Mouse (Mus musculus) testis, adult 2 months (tissue): ENCODE measurements around the gene Zbtb17. TPM values are rescaled to one million over a fixed set of nuclear protein-coding genes. Genes with fewer than 3 reads are reported as not detected.

Experiments used
- H3K27ac ChIP-seq: fragments of 200-500 bp; 2 replicates; pipeline ENCODE4 v1.5.1; 2012; ENCODE audit warnings: low read depth, low read length; ENCODE audit not compliant: control insufficient read depth, insufficient read depth
- H3K27me3 ChIP-seq: fragments of 200-500 bp; 2 replicates; pipeline ENCODE4 v1.6.1; 2012; ENCODE audit warnings: mild to moderate bottlenecking, low read length, moderate library complexity; ENCODE audit not compliant: control insufficient read depth, insufficient read depth
- H3K36me3 ChIP-seq: fragments of 200-500 bp; 2 replicates; pipeline ENCODE4 v1.6.1; 2012; ENCODE audit warnings: mild to moderate bottlenecking, low read length; ENCODE audit not compliant: control insufficient read depth, insufficient read depth
- H3K4me1 ChIP-seq: fragments of 200-500 bp; 2 replicates; pipeline ENCODE4 v1.6.1; 2012; ENCODE audit warnings: low read length; ENCODE audit not compliant: control insufficient read depth, insufficient read depth
- H3K4me3 ChIP-seq: fragments of 200-500 bp; 2 replicates; pipeline ENCODE4 v1.5.1; 2012; ENCODE audit warnings: low read depth, mild to moderate bottlenecking, low read length, moderate library complexity, mixed read lengths; ENCODE audit not compliant: control insufficient read depth
- CTCF ChIP-seq: fragments of 200-500 bp; IDR thresholded peaks from 2 replicates; pipeline ENCODE4 v1.5.1; 2012; ENCODE audit warnings: low read depth, mild to moderate bottlenecking, inconsistent platforms, low read length, moderate library complexity; ENCODE audit not compliant: control insufficient read depth, insufficient read depth, insufficient replicate concordance
- POLR2A ChIP-seq: fragments of 200-500 bp; IDR thresholded peaks from 2 replicates; pipeline ENCODE4 v1.6.1; 2012; ENCODE audit warnings: low read depth, mild to moderate bottlenecking, inconsistent platforms, low read length, moderate library complexity; ENCODE audit not compliant: control insufficient read depth
- polyA plus RNA-seq: library from polyadenylated mRNA; depleted of rRNA; stranded (reverse); fragments of >200 nt; gene quantifications from 2 replicates; pipeline ENCODE4 v1.2.3, GENCODE M21; 2012

The Zbtb17 gene
- polyA plus RNA-seq, 1 experiment, result 24.6 TPM

- peaks cover 8% of the 10 kb centered on the region for H3K4me1 ChIP-seq
- H3K4me3 ChIP-seq, result no peak overlapping the region
- no peak overlapping the region for H3K27ac ChIP-seq
- no peaks in the 10 kb centered on the region for H3K27me3 ChIP-seq
- TF ChIP-seq POLR2A (no peak), CTCF (no peak)
- H3K36me3 ChIP-seq, result no peaks in the 10 kb centered on the region
These were observed 3.6 kb upstream of the Zbtb17 start for GRCm38 (mm10) chr4:141440877-141441276.

- peak overlapping the region; percentile 96 for H3K4me3 ChIP-seq
- no peak overlapping the region for H3K27ac ChIP-seq
- TF ChIP-seq CTCF, result no peak
- TF ChIP-seq POLR2A, result no peak
These were observed 619 bp upstream of the Zbtb17 start for GRCm38 (mm10) chr4:141443641-141444429.

GRCm38 (mm10) chr4:141445328-141445720 is 870 bp downstream of the Zbtb17 start:
- Histone ChIP-seq H3K36me3 (no peaks in the 10 kb centered on the region), H3K27me3 (no peaks in the 10 kb centered on the region), H3K4me1 (peaks cover 8% of the 10 kb centered on the region), H3K4me3 (peak overlapping the region; percentile 96), H3K27ac (no peak overlapping the region)
- TF ChIP-seq CTCF (no peak), POLR2A (no peak)

More at GRCm38 (mm10) chr4:141443641-141444429, 619 bp upstream of the Zbtb17 start:
- no peaks in the 10 kb centered on the region for H3K36me3 ChIP-seq
- H3K4me1 ChIP-seq, result peaks cover 8% of the 10 kb centered on the region
- no peaks in the 10 kb centered on the region for H3K27me3 ChIP-seq

GRCm38 (mm10) chr4:141446211-141446610 is 1.8 kb downstream of the Zbtb17 start:
- no peak overlapping the region for H3K4me3 ChIP-seq
- TF ChIP-seq CTCF (no peak), POLR2A (no peak)
- H3K4me1 ChIP-seq, result peaks cover 8% of the 10 kb centered on the region
- no peak overlapping the region for H3K27ac ChIP-seq
- H3K36me3 ChIP-seq, result no peaks in the 10 kb centered on the region
- H3K27me3 ChIP-seq, result no peaks in the 10 kb centered on the region

GRCm38 (mm10) chr4:141451251-141451650 is 6.8 kb downstream of the Zbtb17 start:
- no peak overlapping the region for H3K4me3 ChIP-seq
- H3K36me3 ChIP-seq, result no peaks in the 10 kb centered on the region
- no peaks in the 10 kb centered on the region for H3K27me3 ChIP-seq
- H3K4me1 ChIP-seq, result no peaks in the 10 kb centered on the region
- no peak overlapping the region for H3K27ac ChIP-seq
- no peak for TF ChIP-seq POLR2A
- no peak for TF ChIP-seq CTCF

GRCm38 (mm10) chr4:141451916-141452450 is 7.5 kb downstream of the Zbtb17 start:
- Histone ChIP-seq H3K27me3 (no peaks in the 10 kb centered on the region), H3K36me3 (no peaks in the 10 kb centered on the region), H3K27ac (no peak overlapping the region), H3K4me3 (no peak overlapping the region), H3K4me1 (no peaks in the 10 kb centered on the region)
- TF ChIP-seq CTCF (no peak), POLR2A (no peak)

- TF ChIP-seq CTCF (no peak), POLR2A (no peak)
- no peaks in the 10 kb centered on the region for H3K36me3 ChIP-seq
- no peak overlapping the region for H3K4me3 ChIP-seq
- no peaks in the 10 kb centered on the region for H3K27me3 ChIP-seq
- H3K4me1 ChIP-seq, result no peaks in the 10 kb centered on the region
- no peak overlapping the region for H3K27ac ChIP-seq
These were observed 10.3 kb downstream of the Zbtb17 start for GRCm38 (mm10) chr4:141454581-141455350.
